Mouse (Mus musculus): ENCODE measurements around the gene Gsdma3. TPM values are rescaled to one million over a fixed set of nuclear protein-coding genes. Genes with fewer than 3 reads are reported as not detected.
"Not testable (repeated sequence)": the region's sequence is repeated elsewhere in the genome, so short reads cannot be mapped to it uniquely, and the experiment has no call there.

Gene Gsdma3
- polyA plus RNA-seq, 1 experiment from 2014 or later = not detected

GRCm38 (mm10) chr11:98672482-98672881 is 46.3 kb downstream of the Gsdma3 start:
- no peak overlapping the region for H3K4me3 ChIP-seq (replicated peaks)
- H3K27ac ChIP-seq (replicated peaks) = no peak overlapping the region
- H3K36me3 ChIP-seq = no peaks in the 10 kb centered on the region
- no peak overlapping the region for H3K9ac ChIP-seq (replicated peaks)
- no peaks in the 10 kb centered on the region for H3K9me3 ChIP-seq (replicated peaks)
- ATAC-seq (ENCODE audit: low FRiP score) = no peak
- WGBS = 89% methylated on average over 5 of the region's 5 CpGs
- no peak overlapping the region for H3K4me2 ChIP-seq
- peaks cover 14% of the 10 kb centered on the region; the same call in 1 of the 2 replicates for H3K27me3 ChIP-seq (replicated peaks)
- H3K4me1 ChIP-seq = no peaks in the 10 kb centered on the region

GRCm38 (mm10) chr11:98673136-98673535 is 47.0 kb downstream of the Gsdma3 start:
- not testable (repeated sequence) for H3K36me3 ChIP-seq; H3K4me1 ChIP-seq; H3K4me3 ChIP-seq (replicated peaks); ATAC-seq (ENCODE audit: low FRiP score); H3K27me3 ChIP-seq (replicated peaks); H3K27ac ChIP-seq (replicated peaks); H3K9me3 ChIP-seq (replicated peaks); H3K9ac ChIP-seq (replicated peaks)
- H3K4me2 ChIP-seq = peak overlapping the region; percentile 35; the same call in 1 of the 2 replicates
- WGBS = 8% methylated on average over 7 of the region's 7 CpGs

- ATAC-seq (ENCODE audit: low FRiP score) = no peak
- H3K4me3 ChIP-seq (replicated peaks) = no peak overlapping the region
- H3K9me3 ChIP-seq (replicated peaks) = no peaks in the 10 kb centered on the region
- H3K4me1 ChIP-seq = no peaks in the 10 kb centered on the region
- no peaks in the 10 kb centered on the region for H3K27me3 ChIP-seq (replicated peaks)
- H3K9ac ChIP-seq (replicated peaks) = no peak overlapping the region
- no peaks in the 10 kb centered on the region for H3K36me3 ChIP-seq
- no peak overlapping the region for H3K4me2 ChIP-seq
- WGBS = 57% methylated on average over 7 of the region's 7 CpGs
- no peak overlapping the region for H3K27ac ChIP-seq (replicated peaks)
Observed at GRCm38 (mm10) chr11:98675829-98676363, 49.7 kb downstream of the Gsdma3 start.

- H3K4me2 ChIP-seq = no peak overlapping the region
- 100% methylated on average over 1 of the region's 1 CpGs for WGBS
- H3K9me3 ChIP-seq (replicated peaks) = no peaks in the 10 kb centered on the region
- H3K9ac ChIP-seq (replicated peaks) = no peak overlapping the region
- H3K4me3 ChIP-seq (replicated peaks) = no peak overlapping the region
- H3K27me3 ChIP-seq (replicated peaks) = no peaks in the 10 kb centered on the region
- H3K27ac ChIP-seq (replicated peaks) = no peak overlapping the region
- ATAC-seq (ENCODE audit: low FRiP score) = no peak
- H3K36me3 ChIP-seq = no peaks in the 10 kb centered on the region
- peaks cover 17% of the 10 kb centered on the region for H3K4me1 ChIP-seq
Observed at GRCm38 (mm10) chr11:98680023-98680422, 53.9 kb downstream of the Gsdma3 start.

GRCm38 (mm10) chr11:98680595-98680994 is 54.4 kb downstream of the Gsdma3 start:
- not testable (repeated sequence) for H3K27me3 ChIP-seq (replicated peaks); H3K27ac ChIP-seq (replicated peaks); H3K9me3 ChIP-seq (replicated peaks); H3K9ac ChIP-seq (replicated peaks); H3K4me3 ChIP-seq (replicated peaks); H3K36me3 ChIP-seq; H3K4me2 ChIP-seq; ATAC-seq (ENCODE audit: low FRiP score)
- peaks cover 19% of the 10 kb centered on the region for H3K4me1 ChIP-seq
- 87% methylated on average over 4 of the region's 4 CpGs for WGBS

- Histone ChIP-seq H3K4me3 (replicated peaks) (no peak overlapping the region), H3K27me3 (replicated peaks) (no peaks in the 10 kb centered on the region), H3K9ac (replicated peaks) (no peak overlapping the region), H3K4me1 (peaks cover 19% of the 10 kb centered on the region), H3K9me3 (replicated peaks) (no peaks in the 10 kb centered on the region), H3K4me2 (no peak overlapping the region), H3K27ac (replicated peaks) (no peak overlapping the region), H3K36me3 (peaks cover 11% of the 10 kb centered on the region)
- WGBS = 86% methylated on average over 4 of the region's 4 CpGs
- no peak for ATAC-seq (ENCODE audit: low FRiP score)
Observed at GRCm38 (mm10) chr11:98681186-98681585, 55.0 kb downstream of the Gsdma3 start.

GRCm38 (mm10) chr11:98681786-98682745 is 55.9 kb downstream of the Gsdma3 start, which contains the start of gene Psmd3:
Psmd3 (plus strand) TSS chr11:98682554.
- ATAC-seq (ENCODE audit: low FRiP score) = peak; percentile 96

GRCm38 (mm10) chr11:98682811-98683210 is 56.7 kb downstream of the Gsdma3 start:
- Histone ChIP-seq H3K4me3 (replicated peaks) (peak overlapping the region; percentile 99), H3K9me3 (replicated peaks) (no peaks in the 10 kb centered on the region), H3K27me3 (replicated peaks) (no peaks in the 10 kb centered on the region), H3K9ac (replicated peaks) (peak overlapping the region; percentile 100), H3K27ac (replicated peaks) (peak overlapping the region; percentile 83), H3K4me2 (peak overlapping the region; percentile 75), H3K36me3 (peaks cover 28% of the 10 kb centered on the region), H3K4me1 (peaks cover 19% of the 10 kb centered on the region)
- ATAC-seq (ENCODE audit: low FRiP score) = peak; percentile 9; the same call in 1 of the 2 replicates
- 0% methylated on average over 23 of the region's 23 CpGs for WGBS

More at GRCm38 (mm10) chr11:98681786-98682745, 55.9 kb downstream of the Gsdma3 start, which contains the start of gene Psmd3:
- H3K4me2 ChIP-seq = peak within 1 kb of the TSS; percentile 75
- H3K27ac ChIP-seq (replicated peaks) = peak within 1 kb of the TSS; percentile 85
- no peaks in the 10 kb centered on the region for H3K27me3 ChIP-seq (replicated peaks)
- H3K36me3 ChIP-seq = peaks cover 20% of the 10 kb centered on the region
- peak within 1 kb of the TSS; percentile 100 for H3K9ac ChIP-seq (replicated peaks)
- WGBS = 5% methylated on average over 45 of the region's 45 CpGs
- peaks cover 19% of the 10 kb centered on the region for H3K4me1 ChIP-seq
- peak within 1 kb of the TSS; percentile 99 for H3K4me3 ChIP-seq (replicated peaks)
- H3K9me3 ChIP-seq (replicated peaks) = no peaks in the 10 kb centered on the region

GRCm38 (mm10) chr11:98685642-98686041 is 59.5 kb downstream of the Gsdma3 start:
- H3K27me3 ChIP-seq (replicated peaks) = no peaks in the 10 kb centered on the region
- no peak overlapping the region for H3K4me3 ChIP-seq (replicated peaks)
- H3K4me2 ChIP-seq = no peak overlapping the region
- H3K4me1 ChIP-seq = peaks cover 19% of the 10 kb centered on the region
- WGBS = 90% methylated on average over 9 of the region's 9 CpGs
- H3K9ac ChIP-seq (replicated peaks) = no peak overlapping the region
- no peaks in the 10 kb centered on the region for H3K9me3 ChIP-seq (replicated peaks)
- peaks cover 51% of the 10 kb centered on the region for H3K36me3 ChIP-seq
- ATAC-seq (ENCODE audit: low FRiP score) = no peak
- H3K27ac ChIP-seq (replicated peaks) = no peak overlapping the region

GRCm38 (mm10) chr11:98686976-98687375 is 60.8 kb downstream of the Gsdma3 start:
- 92% methylated on average over 4 of the region's 4 CpGs for WGBS
- H3K4me1 ChIP-seq = peaks cover 19% of the 10 kb centered on the region
- no peak overlapping the region for H3K4me3 ChIP-seq (replicated peaks)
- no peaks in the 10 kb centered on the region for H3K9me3 ChIP-seq (replicated peaks)
- no peak overlapping the region for H3K27ac ChIP-seq (replicated peaks)
- no peaks in the 10 kb centered on the region for H3K27me3 ChIP-seq (replicated peaks)
- H3K9ac ChIP-seq (replicated peaks) = no peak overlapping the region
- ATAC-seq (ENCODE audit: low FRiP score) = no peak
- H3K36me3 ChIP-seq = peaks cover 65% of the 10 kb centered on the region
- H3K4me2 ChIP-seq = no peak overlapping the region
